Comparison of ENCODE assay signal across 21 mouse cellular contexts in genomic region chr1:92341846-92342540, GRCm38 (mm10).
DNase-seq lines count a peak whose midpoint lies in the region; ATAC-seq and TF ChIP-seq lines count a peak whose summit lies in the region.
"Had no signal": no experiment of that assay in that cellular context is flagged by ENCODE, and none has a peak within 500 bp of the region (broad histone marks: within the 10 kb centered on the region; RNA-seq: fewer than 3 reads in every experiment).

No protein-coding gene starts in this region.

- no peaks in the 10 kb centered on the region for H3K36me3 ChIP-seq in kidney, adult 2 months (ENCODE audit: control insufficient read depth, insufficient read depth, low read length)
- no peaks in the 10 kb centered on the region for H3K36me3 ChIP-seq in hindbrain, embryonic 12.5 days
- H3K36me3 ChIP-seq: embryonic facial prominence, embryonic 15.5 days; limb, embryonic 10.5 days; midbrain, embryonic 13.5 days had no signal

- peak overlapping the region; percentile 35; the same call in 1 of the 2 replicates for H3K4me3 ChIP-seq in gastrocnemius, adult 2 months
- H3K4me3 ChIP-seq in kidney, adult 2 months (ENCODE audit: insufficient read depth, low read depth, low read length) = no peak overlapping the region
- no peak overlapping the region for H3K4me3 ChIP-seq in hindbrain, embryonic 12.5 days
- H3K4me3 ChIP-seq: embryonic facial prominence, embryonic 15.5 days; limb, embryonic 10.5 days; megakaryocyte, embryonic 14.5 days; midbrain, embryonic 13.5 days had no signal

- H3K27me3 ChIP-seq in kidney, adult 2 months (replicated peaks; ENCODE audit: control insufficient read depth, insufficient read depth, low read length) = no peaks in the 10 kb centered on the region
- 0 out of 2 replicates have a peak, but pooled peaks cover 3% of the 10 kb centered on the region for H3K27me3 ChIP-seq in hindbrain, embryonic 12.5 days
- H3K27me3 ChIP-seq: embryonic facial prominence, embryonic 15.5 days; midbrain, embryonic 13.5 days had no signal

- no peak for TF ChIP-seq POLR2A in kidney, adult 2 months (IDR thresholded peaks at IDR 0.05; ENCODE audit: low read depth, low read length)

- H3K9ac ChIP-seq in hindbrain, embryonic 12.5 days = no peak overlapping the region
- H3K9ac ChIP-seq: embryonic facial prominence, embryonic 15.5 days; forebrain, postnatal 0 days; liver, postnatal 0 days; midbrain, embryonic 13.5 days had no signal

- no peaks in the 10 kb centered on the region for H3K4me1 ChIP-seq in kidney, adult 2 months (ENCODE audit: control insufficient read depth, insufficient read depth, low read length)
- no peaks in the 10 kb centered on the region for H3K4me1 ChIP-seq in hindbrain, embryonic 12.5 days
- H3K4me1 ChIP-seq: megakaryocyte, embryonic 14.5 days; midbrain, embryonic 13.5 days had no signal

- no peak for TF ChIP-seq CTCF in gastrocnemius, adult 2 months (IDR thresholded peaks at IDR 0.05)
- no peak for TF ChIP-seq CTCF in kidney, adult 2 months (conservative IDR thresholded peaks at IDR 0.05; ENCODE audit: insufficient read depth, insufficient read length, low read depth, low read length)

- H3K4me2 ChIP-seq in hindbrain, embryonic 12.5 days (replicated peaks) = no peak overlapping the region
- H3K4me2 ChIP-seq: embryonic facial prominence, embryonic 15.5 days; heart, embryonic 11.5 days; midbrain, embryonic 13.5 days had no signal

- WGBS in kidney, adult 2 months = 81% methylated on average over 12 of the region's 12 CpGs
- WGBS in hindbrain, embryonic 12.5 days = 90% methylated on average over 12 of the region's 12 CpGs

- intact Hi-C loops in gastrocnemius, adult 2 months (cut with DNase I) = loop anchor here (5.0 kb wide), 1 partner anchor 75 kb away; no protein-coding TSS in a partner anchor
- intact Hi-C loops in gastrocnemius, postnatal 14 days (cut with DNase I; ENCODE audit: low total_unique reads) = no loop called here

- ATAC-seq in hindbrain, embryonic 12.5 days (ENCODE audit: low FRiP score) = no peak
- ATAC-seq: forebrain, postnatal 0 days; intestine, postnatal 0 days; liver, postnatal 0 days; midbrain, embryonic 13.5 days had no signal

- no peak for DNase-seq in gastrocnemius, adult 2 months
- no peak for DNase-seq in gastrocnemius, postnatal 14 days
- DNase-seq in kidney, adult 2 months = peak; percentile 23
- DNase-seq in kidney, postnatal 10 days = no peak
- DNase-seq in ovary, postnatal 36 days (ENCODE audit: low spot score) = peak; percentile 28
- no peak for DNase-seq in ovary, postnatal 10 days (ENCODE audit: low spot score)
- DNase-seq: cerebellum, adult 11 months; cerebellum, adult 9-11 months; forebrain, postnatal 0 days; liver; liver, postnatal 0 days; right cerebral cortex, postnatal 14 days; thymus, adult 2 months had no signal

- no peaks in the 10 kb centered on the region for H3K9me3 ChIP-seq in hindbrain, embryonic 12.5 days (replicated peaks)
- H3K9me3 ChIP-seq: embryonic facial prominence, embryonic 15.5 days; limb, embryonic 10.5 days; midbrain, embryonic 13.5 days had no signal

- H3K27ac ChIP-seq in gastrocnemius, adult 2 months = peak overlapping the region; percentile 94
- H3K27ac ChIP-seq in kidney, adult 2 months (ENCODE audit: insufficient read depth, low read depth, low read length) = no peak overlapping the region
- no peak overlapping the region for H3K27ac ChIP-seq in hindbrain, embryonic 12.5 days
- H3K27ac ChIP-seq: embryonic facial prominence, embryonic 15.5 days; limb, embryonic 10.5 days; midbrain, embryonic 13.5 days; stomach, postnatal 0 days had no signal

Comparison
In these comparisons a context has a peak if more than half of its experiments do, and no peak if none do; other contexts are left out.
1. DNase-seq: peak in kidney, adult 2 months (single experiment) and ovary, postnatal 36 days (single experiment); none in gastrocnemius, adult 2 months (single experiment), gastrocnemius, postnatal 14 days (single experiment), kidney, postnatal 10 days (single experiment) and ovary, postnatal 10 days (single experiment).